Mouse (Mus musculus): ENCODE results near the gene Stat5b. TPM values are rescaled to one million over a fixed set of nuclear protein-coding genes. Genes with fewer than 3 reads are reported as not detected.
A peak's percentile ranks its signal among the peaks of the same experiment; 100 is the strongest.

Stat5b gene
- polyA plus RNA-seq, 1 experiment: 9.5 TPM

- 88% methylated on average over 13 of the region's 13 CpGs for WGBS
- no peak for DNase-seq (ENCODE audit: low read depth, low spot score)
Measured at GRCm38 (mm10) chr11:100782568-100782967, 68.0 kb downstream of the Stat5b start.

- DNase-seq (ENCODE audit: low read depth, low spot score): no peak
- WGBS: 89% methylated on average over 15 of the region's 15 CpGs
Measured at GRCm38 (mm10) chr11:100781763-100782475, 68.6 kb downstream of the Stat5b start.

GRCm38 (mm10) chr11:100780247-100780646 is 70.3 kb downstream of the Stat5b start:
- 85% methylated on average over 8 of the region's 8 CpGs for WGBS

GRCm38 (mm10) chr11:100778069-100778468 is 72.5 kb downstream of the Stat5b start:
- 62% methylated on average over 3 of the region's 3 CpGs for WGBS
- no peak for DNase-seq (ENCODE audit: low read depth, low spot score)

More at GRCm38 (mm10) chr11:100780247-100780646, 70.3 kb downstream of the Stat5b start:
- no peak for DNase-seq (ENCODE audit: low read depth, low spot score)

- 81% methylated on average over 10 of the region's 10 CpGs for WGBS
- no peak for DNase-seq (ENCODE audit: low read depth, low spot score)
Measured at GRCm38 (mm10) chr11:100775921-100776320, 74.6 kb downstream of the Stat5b start.

GRCm38 (mm10) chr11:100774261-100774660 is 76.3 kb downstream of the Stat5b start:
- DNase-seq (ENCODE audit: low read depth, low spot score): no peak
- WGBS: 74% methylated on average over 4 of the region's 4 CpGs

GRCm38 (mm10) chr11:100770646-100771408 is 79.7 kb downstream of the Stat5b start, which contains the start of gene Ghdc:
Ghdc (minus strand) TSS chr11:100770957.
- peak; percentile 85 for DNase-seq (ENCODE audit: low read depth, low spot score)
- 8% methylated on average over 17 of the region's 17 CpGs for WGBS

GRCm38 (mm10) chr11:100769980-100770379 is 80.5 kb downstream of the Stat5b start:
- 42% methylated on average over 6 of the region's 6 CpGs for WGBS
- DNase-seq (ENCODE audit: low read depth, low spot score): no peak

GRCm38 (mm10) chr11:100767871-100768270 is 82.7 kb downstream of the Stat5b start:
- no peak for DNase-seq (ENCODE audit: low read depth, low spot score)
- 94% methylated on average over 5 of the region's 5 CpGs for WGBS

GRCm38 (mm10) chr11:100766726-100767125 is 83.8 kb downstream of the Stat5b start:
- WGBS: 75% methylated on average over 9 of the region's 9 CpGs
- no peak for DNase-seq (ENCODE audit: low read depth, low spot score)

GRCm38 (mm10) chr11:100762831-100763230 is 87.7 kb downstream of the Stat5b start, which contains the start of gene Hcrt:
Hcrt (minus strand) TSS chr11:100762931.
- 90% methylated on average over 7 of the region's 7 CpGs for WGBS
- DNase-seq (ENCODE audit: low read depth, low spot score): no peak

- DNase-seq (ENCODE audit: low read depth, low spot score): peak; percentile 38
- WGBS: 1% methylated on average over 27 of the region's 27 CpGs
Measured at GRCm38 (mm10) chr11:100761547-100762045, 88.9 kb downstream of the Stat5b start.

GRCm38 (mm10) chr11:100759611-100760233 is 90.8 kb downstream of the Stat5b start, which contains the start of gene Kcnh4:
Kcnh4 (minus strand) TSS chr11:100759942.
- WGBS: 2% methylated on average over 49 of the region's 51 CpGs
- no peak for DNase-seq (ENCODE audit: low read depth, low spot score)

- 4% methylated on average over 35 of the region's 35 CpGs for WGBS
- DNase-seq (ENCODE audit: low read depth, low spot score): no peak
Measured at GRCm38 (mm10) chr11:100758707-100759610, 91.6 kb downstream of the Stat5b start.

GRCm38 (mm10) chr11:100757566-100757965 is 93.0 kb downstream of the Stat5b start:
- 79% methylated on average over 12 of the region's 12 CpGs for WGBS
- DNase-seq (ENCODE audit: low read depth, low spot score): no peak

- 67% methylated on average over 6 of the region's 6 CpGs for WGBS
- DNase-seq (ENCODE audit: low read depth, low spot score): no peak
Measured at GRCm38 (mm10) chr11:100756476-100756875, 94.0 kb downstream of the Stat5b start.

- no peak for DNase-seq (ENCODE audit: low read depth, low spot score)
- 91% methylated on average over 3 of the region's 3 CpGs for whole genome bisulfite sequencing
Measured at GRCm38 (mm10) chr11:100754693-100755057, 95.8 kb downstream of the Stat5b start.

- 81% methylated on average over 12 of the region's 12 CpGs for WGBS
- no peak for DNase-seq (ENCODE audit: low read depth, low spot score)
Measured at GRCm38 (mm10) chr11:100754021-100754692, 96.4 kb downstream of the Stat5b start.

GRCm38 (mm10) chr11:100752294-100752693 is 98.2 kb downstream of the Stat5b start:
- WGBS: 16% methylated on average over 10 of the region's 10 CpGs
- DNase-seq (ENCODE audit: low read depth, low spot score): no peak

Data from large intestine, adult 2 months (tissue).